Mouse (Mus musculus): ENCODE data around the gene Rab11fip4. TPM values are rescaled to one million over a fixed set of nuclear protein-coding genes. Genes with fewer than 3 reads are reported as not detected.

The Rab11fip4 gene
- polyA plus RNA-seq, 1 experiment from 2014 or later: 5.5 TPM

DNA sequence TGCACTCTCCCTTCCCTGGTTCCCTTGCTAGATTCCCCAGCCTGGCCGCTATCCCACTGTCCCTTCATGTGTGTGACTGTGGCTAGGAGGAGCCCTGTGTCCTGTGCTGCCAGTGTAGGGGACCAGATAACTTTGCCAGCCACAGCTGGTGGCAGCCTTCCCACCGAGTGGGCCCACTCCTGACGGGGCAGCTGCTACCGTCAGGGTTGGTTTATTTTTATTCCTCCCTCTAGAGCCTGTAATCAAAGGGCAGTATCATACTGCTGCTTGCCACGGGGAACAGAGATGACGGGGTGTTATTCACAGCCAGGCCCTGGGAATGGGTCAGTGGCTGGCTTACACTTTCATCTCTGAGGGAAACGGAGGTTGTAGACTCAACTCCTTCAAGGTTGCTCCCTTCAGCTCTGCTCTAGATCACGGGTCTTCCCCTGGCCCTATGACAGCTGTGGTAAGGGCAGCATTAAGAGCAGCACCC lies 53.7 kb downstream of the Rab11fip4 start:
- Histone ChIP-seq H3K4me2 (no peak overlapping the region), H3K9ac (no peak overlapping the region), H3K9me3 (no peaks in the 10 kb centered on the region), H3K4me1 (peaks cover 77% of the 10 kb centered on the region), H3K27me3 (no peaks in the 10 kb centered on the region), H3K4me3 (no peak overlapping the region), H3K27ac (peak overlapping the region; percentile 67), H3K36me3 (no peaks in the 10 kb centered on the region)
- 31% methylated on average over 8 of the region's 8 CpGs for WGBS
- 0 out of 2 replicates have a peak, but pooled peaks have one; percentile 44 for ATAC-seq (ENCODE audit: insufficient number of reproducible peaks, low FRiP score, low TSS enrichment, low read depth)

DNA sequence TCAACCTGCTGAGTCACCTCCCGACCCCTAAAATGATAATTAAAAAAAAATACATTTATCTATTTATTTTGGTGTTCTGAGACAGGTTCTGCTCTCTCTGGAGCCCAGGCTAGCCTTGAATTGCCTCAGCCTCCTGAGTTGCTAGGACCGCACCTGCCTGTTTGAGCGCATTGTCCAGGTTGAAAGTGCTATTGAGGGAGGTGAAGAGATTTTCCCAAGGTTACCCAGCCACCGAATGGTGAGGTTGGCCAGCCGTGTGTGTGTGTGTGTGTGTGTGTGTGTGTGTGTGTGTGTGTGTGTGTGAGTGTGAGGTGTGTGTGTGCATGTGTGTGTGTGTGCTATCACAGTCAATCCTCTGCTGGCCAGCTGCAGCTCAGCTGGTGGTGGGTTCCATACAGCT lies 55.0 kb downstream of the Rab11fip4 start:
- no peak overlapping the region for H3K4me2 ChIP-seq
- no peak for ATAC-seq (ENCODE audit: insufficient number of reproducible peaks, low FRiP score, low TSS enrichment, low read depth)
- 61% methylated on average over 5 of the region's 5 CpGs for WGBS
- H3K9ac ChIP-seq: no peak overlapping the region
- H3K9me3 ChIP-seq: no peaks in the 10 kb centered on the region
- no peak overlapping the region for H3K4me3 ChIP-seq
- no peaks in the 10 kb centered on the region for H3K27me3 ChIP-seq
- no peaks in the 10 kb centered on the region for H3K36me3 ChIP-seq
- peaks cover 79% of the 10 kb centered on the region for H3K4me1 ChIP-seq
- no peak overlapping the region for H3K27ac ChIP-seq

DNA sequence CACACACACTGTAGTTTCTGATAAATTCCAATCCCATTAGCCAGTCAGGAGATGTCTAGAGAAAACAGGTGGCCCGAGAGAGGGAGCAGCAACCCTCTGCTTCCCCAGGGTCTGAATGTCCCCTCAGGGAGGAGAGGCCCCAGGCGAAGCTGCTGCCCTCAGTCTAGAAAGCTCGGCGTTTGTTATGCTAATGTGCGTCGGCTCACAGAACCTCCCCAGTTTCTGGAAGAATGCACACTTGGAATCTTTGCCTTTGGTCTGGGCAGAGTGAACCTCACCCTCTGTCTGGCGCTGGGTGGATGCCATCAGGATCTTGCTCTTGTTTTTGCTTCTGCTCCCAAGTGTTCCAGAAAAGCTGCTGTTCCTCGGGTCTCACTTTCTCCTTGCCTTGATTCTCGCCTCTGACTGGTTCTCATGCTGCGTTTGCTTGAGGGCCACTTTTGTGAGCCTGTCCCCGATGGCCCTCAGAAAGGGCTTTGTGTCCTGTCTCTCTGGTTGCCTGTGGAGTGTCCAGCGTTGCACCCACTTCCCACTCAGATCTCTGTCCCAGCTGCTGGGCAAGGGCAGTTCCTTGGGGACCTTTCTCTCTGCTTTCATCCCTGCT lies 55.6 kb downstream of the Rab11fip4 start:
- peaks cover 82% of the 10 kb centered on the region for H3K4me1 ChIP-seq

DNA sequence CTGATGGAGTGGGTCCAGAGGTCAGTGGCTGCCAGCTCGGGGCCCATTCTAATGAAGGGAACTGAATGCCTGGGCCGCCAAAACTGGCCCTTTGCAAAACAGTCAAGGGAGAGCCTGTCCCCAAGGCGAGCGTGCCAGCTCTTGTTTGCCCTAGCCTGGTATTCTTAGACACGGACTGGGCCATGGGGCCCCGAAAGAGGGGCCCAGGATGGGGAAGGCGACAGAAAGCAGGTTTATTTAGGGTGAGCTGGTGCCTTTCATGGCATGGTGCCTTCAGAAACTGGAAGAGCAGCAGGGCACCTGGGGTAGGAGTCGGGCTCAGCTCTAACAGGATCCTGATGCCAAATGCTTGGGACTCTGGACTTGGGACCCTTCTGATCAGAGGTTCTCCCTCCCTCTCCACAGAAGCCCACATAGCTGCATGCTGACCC lies 56.1 kb downstream of the Rab11fip4 start:
- 58% methylated on average over 8 of the region's 8 CpGs for WGBS
- Histone ChIP-seq H3K27me3 (no peaks in the 10 kb centered on the region), H3K4me2 (no peak overlapping the region), H3K9ac (no peak overlapping the region), H3K27ac (no peak overlapping the region), H3K4me3 (no peak overlapping the region), H3K4me1 (peaks cover 80% of the 10 kb centered on the region), H3K9me3 (no peaks in the 10 kb centered on the region), H3K36me3 (no peaks in the 10 kb centered on the region)
- ATAC-seq (ENCODE audit: insufficient number of reproducible peaks, low FRiP score, low TSS enrichment, low read depth): no peak

More for the DNA sequence above, 55.6 kb downstream of the Rab11fip4 start:
- Histone ChIP-seq H3K4me3 (no peak overlapping the region), H3K9me3 (no peaks in the 10 kb centered on the region), H3K36me3 (no peaks in the 10 kb centered on the region), H3K9ac (no peak overlapping the region), H3K27me3 (no peaks in the 10 kb centered on the region), H3K4me2 (no peak overlapping the region), H3K27ac (no peak overlapping the region)
- no peak for ATAC-seq (ENCODE audit: insufficient number of reproducible peaks, low FRiP score, low TSS enrichment, low read depth)
- 30% methylated on average over 12 of the region's 12 CpGs for WGBS

DNA sequence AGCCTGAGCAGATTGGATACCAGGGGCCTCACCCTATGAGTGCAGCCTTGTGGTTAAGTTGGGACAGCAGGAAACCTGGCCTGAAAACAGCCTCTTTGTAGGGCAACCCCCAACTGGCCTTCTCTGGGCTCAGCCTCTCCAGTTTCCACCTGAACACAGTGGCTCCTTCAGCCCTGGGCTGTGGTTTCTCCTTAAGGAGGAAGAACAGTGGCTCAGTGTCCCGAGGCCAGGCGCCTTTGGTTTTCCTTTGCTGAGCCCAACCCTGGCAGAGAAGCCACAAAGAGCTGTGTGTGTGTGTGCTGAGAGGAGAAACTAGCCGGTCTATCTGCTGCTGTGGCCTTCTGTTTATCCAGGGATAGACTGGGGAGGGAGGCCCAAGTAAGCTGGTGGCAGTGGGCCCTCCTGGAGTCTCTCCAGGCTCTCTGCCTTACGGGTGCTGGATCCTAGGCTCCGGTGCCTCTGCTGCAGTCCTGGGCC lies 59.4 kb downstream of the Rab11fip4 start:
- 37% methylated on average over 5 of the region's 5 CpGs for WGBS
- Histone ChIP-seq H3K27me3 (no peaks in the 10 kb centered on the region), H3K4me2 (no peak overlapping the region), H3K27ac (peak overlapping the region; percentile 78), H3K4me3 (no peak overlapping the region), H3K9ac (no peak overlapping the region), H3K36me3 (no peaks in the 10 kb centered on the region), H3K4me1 (peaks cover 66% of the 10 kb centered on the region), H3K9me3 (no peaks in the 10 kb centered on the region)
- peak; percentile 85 for ATAC-seq (ENCODE audit: insufficient number of reproducible peaks, low FRiP score, low TSS enrichment, low read depth)

DNA sequence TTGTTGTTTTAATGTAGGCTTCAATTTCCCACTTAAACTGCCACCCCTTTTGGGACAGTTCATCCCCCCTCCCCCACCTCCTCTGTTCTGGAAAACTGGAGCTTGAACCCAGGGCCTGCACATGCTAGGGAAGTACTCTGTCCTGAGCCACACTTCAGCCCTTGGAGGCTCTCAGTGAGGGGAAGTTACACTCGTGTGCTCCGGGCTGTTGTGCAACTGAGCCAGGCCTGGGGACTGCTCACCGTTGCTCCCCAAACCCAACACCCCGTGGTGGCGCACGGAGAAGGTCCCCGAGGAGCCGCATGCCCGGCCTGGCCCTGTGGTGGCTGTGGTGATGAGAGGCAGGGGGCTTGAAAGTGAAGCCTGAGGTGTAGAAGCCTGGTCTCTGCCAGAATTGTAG lies 61.2 kb downstream of the Rab11fip4 start:
- Histone ChIP-seq H3K9ac (no peak overlapping the region), H3K4me1 (peaks cover 47% of the 10 kb centered on the region), H3K4me3 (no peak overlapping the region), H3K4me2 (no peak overlapping the region), H3K27me3 (no peaks in the 10 kb centered on the region), H3K36me3 (no peaks in the 10 kb centered on the region), H3K9me3 (no peaks in the 10 kb centered on the region), H3K27ac (no peak overlapping the region; the same call in 1 of the 2 replicates)
- 74% methylated on average over 9 of the region's 9 CpGs for WGBS
- no peak for ATAC-seq (ENCODE audit: insufficient number of reproducible peaks, low FRiP score, low TSS enrichment, low read depth)

DNA sequence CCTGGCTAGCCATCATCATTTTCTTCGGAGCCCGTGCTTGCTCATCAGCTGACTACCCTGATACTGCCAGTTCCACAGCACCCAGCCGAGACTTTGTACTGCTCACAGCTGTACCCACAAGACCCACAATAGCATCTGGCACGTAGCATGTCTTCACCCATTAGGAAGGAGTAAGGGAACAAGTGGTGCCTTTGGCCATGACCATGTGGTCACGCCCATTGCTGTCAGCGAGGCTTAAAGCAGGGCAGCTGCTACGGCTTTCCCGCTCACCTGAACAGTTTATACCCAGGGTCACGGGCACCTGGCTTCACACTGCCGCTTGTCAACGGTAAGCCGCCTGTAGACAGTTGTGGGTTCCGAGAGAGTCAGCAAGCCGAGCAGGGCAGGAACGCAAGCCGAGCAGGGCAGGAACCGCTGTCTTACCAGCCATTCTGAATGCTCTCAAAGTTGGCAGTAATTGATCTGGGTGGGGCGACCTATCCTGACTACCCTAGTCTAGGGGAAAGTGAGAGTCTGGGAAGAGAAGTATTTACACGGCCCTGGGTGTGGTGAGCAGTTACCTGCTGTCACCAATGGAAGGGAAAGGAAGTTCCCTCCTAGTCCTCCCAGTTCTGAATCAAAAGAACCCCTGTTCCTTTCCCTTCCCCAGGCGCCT lies 62.0 kb downstream of the Rab11fip4 start:
- no peak for ATAC-seq (ENCODE audit: insufficient number of reproducible peaks, low FRiP score, low TSS enrichment, low read depth)
- no peak overlapping the region for H3K9ac ChIP-seq
- no peaks in the 10 kb centered on the region for H3K9me3 ChIP-seq
- H3K4me2 ChIP-seq: no peak overlapping the region
- H3K27ac ChIP-seq: peak overlapping the region; percentile 72
- no peaks in the 10 kb centered on the region for H3K27me3 ChIP-seq
- H3K36me3 ChIP-seq: no peaks in the 10 kb centered on the region
- WGBS: 72% methylated on average over 20 of the region's 20 CpGs
- no peak overlapping the region for H3K4me3 ChIP-seq
- H3K4me1 ChIP-seq: peaks cover 42% of the 10 kb centered on the region

DNA sequence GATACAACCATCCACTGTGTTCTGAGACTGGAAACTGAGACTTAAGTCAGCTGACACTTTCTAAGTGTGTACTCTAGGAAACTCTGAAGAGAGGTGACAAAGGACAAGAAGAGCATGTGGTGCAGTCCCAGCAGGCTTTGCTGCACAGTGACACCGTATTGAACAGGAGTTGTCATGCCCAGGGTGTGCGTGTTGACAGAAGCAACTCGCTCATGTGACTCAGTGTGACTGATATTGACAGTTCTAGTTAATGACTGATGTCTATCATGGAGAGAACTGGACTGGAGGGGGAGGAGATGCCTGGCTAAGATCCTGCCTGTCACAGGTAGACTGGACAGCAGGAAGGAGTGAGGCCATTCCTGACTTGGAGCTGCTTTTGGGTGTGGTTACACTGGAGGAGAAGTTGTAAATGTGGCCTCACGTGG lies 63.4 kb downstream of the Rab11fip4 start:
- ATAC-seq (ENCODE audit: insufficient number of reproducible peaks, low FRiP score, low TSS enrichment, low read depth): no peak
- Histone ChIP-seq H3K4me2 (no peak overlapping the region), H3K4me3 (no peak overlapping the region), H3K9me3 (no peaks in the 10 kb centered on the region), H3K9ac (no peak overlapping the region), H3K4me1 (peaks cover 29% of the 10 kb centered on the region), H3K36me3 (no peaks in the 10 kb centered on the region), H3K27ac (0 out of 2 replicates have a peak overlapping the region, but pooled peaks have one; percentile 24), H3K27me3 (no peaks in the 10 kb centered on the region)
- 72% methylated on average over 4 of the region's 4 CpGs for WGBS

DNA sequence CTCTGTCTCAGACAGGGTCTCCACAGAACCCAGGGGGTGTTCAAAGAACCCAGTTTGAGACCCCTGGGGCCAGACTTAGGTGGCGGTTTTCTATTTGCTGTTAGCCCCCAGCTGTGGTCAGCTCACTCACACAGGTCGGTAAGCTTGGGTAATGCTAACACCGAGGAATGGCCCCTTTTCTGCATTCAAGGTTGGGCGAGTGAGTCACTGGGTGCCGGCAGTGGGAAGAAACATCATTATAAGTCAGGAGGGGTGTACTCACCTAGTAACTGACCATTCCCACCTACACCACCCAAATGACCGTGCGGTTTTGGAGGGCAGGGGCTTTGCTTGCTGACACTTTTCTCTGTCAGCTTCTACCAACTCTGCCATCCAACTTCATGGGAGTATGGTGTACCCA lies 64.6 kb downstream of the Rab11fip4 start:
- H3K27me3 ChIP-seq: no peaks in the 10 kb centered on the region
- H3K36me3 ChIP-seq: no peaks in the 10 kb centered on the region
- peaks cover 23% of the 10 kb centered on the region for H3K4me1 ChIP-seq
- ATAC-seq (ENCODE audit: insufficient number of reproducible peaks, low FRiP score, low TSS enrichment, low read depth): no peak
- no peak overlapping the region for H3K27ac ChIP-seq
- 85% methylated on average over 7 of the region's 7 CpGs for WGBS
- H3K9ac ChIP-seq: no peak overlapping the region
- no peak overlapping the region for H3K4me3 ChIP-seq
- no peaks in the 10 kb centered on the region for H3K9me3 ChIP-seq
- no peak overlapping the region for H3K4me2 ChIP-seq

DNA sequence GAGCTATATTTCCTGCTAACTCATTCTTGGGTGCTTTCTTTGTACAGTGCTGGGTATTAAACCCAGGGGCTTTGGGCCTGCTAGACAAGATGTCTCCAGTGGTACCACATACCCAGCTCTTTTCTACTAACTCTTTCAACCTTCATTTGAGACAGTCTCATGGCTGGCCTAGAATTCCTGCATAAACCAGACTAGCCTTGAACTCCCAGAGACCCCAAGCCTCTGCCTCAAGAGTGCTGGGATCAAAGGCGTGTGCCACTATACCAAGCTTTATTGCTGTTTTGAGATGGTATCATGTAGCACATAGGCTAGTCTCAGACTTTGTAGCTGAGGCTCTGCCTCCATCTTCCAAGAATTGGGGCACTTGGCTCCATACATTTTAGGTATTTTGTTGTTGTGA lies 65.5 kb downstream of the Rab11fip4 start:
- ATAC-seq (ENCODE audit: insufficient number of reproducible peaks, low FRiP score, low TSS enrichment, low read depth): no peak
- Histone ChIP-seq H3K9me3 (no peaks in the 10 kb centered on the region), H3K27me3 (no peaks in the 10 kb centered on the region), H3K27ac (no peak overlapping the region), H3K4me1 (peaks cover 25% of the 10 kb centered on the region), H3K4me3 (no peak overlapping the region), H3K36me3 (no peaks in the 10 kb centered on the region), H3K4me2 (no peak overlapping the region), H3K9ac (no peak overlapping the region)
- 68% methylated on average over 1 of the region's 1 CpGs for WGBS

DNA sequence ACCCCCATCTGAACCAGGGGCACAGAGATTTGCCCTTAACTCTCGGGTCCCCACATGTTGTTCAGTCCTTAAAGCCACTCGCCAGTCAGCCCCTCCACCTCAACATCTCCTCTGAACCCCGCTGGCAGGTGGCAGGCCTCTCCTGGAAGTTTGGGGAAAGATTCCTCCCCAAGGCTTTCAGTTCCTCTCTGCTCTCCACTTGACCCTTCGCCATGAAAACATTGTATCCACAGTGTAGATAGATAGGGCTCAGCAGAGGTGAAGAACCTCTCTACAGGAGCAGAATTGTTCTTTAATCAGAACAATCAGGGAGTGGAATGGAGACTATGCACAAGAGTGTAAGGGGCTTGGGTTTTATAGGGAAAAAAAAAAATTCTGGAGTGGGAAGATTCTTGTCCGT lies 66.0 kb downstream of the Rab11fip4 start:
- H3K4me3 ChIP-seq: no peak overlapping the region
- peaks cover 31% of the 10 kb centered on the region for H3K4me1 ChIP-seq
- no peaks in the 10 kb centered on the region for H3K9me3 ChIP-seq
- ATAC-seq (ENCODE audit: insufficient number of reproducible peaks, low FRiP score, low TSS enrichment, low read depth): no peak
- no peaks in the 10 kb centered on the region for H3K36me3 ChIP-seq
- H3K4me2 ChIP-seq: no peak overlapping the region
- no peaks in the 10 kb centered on the region for H3K27me3 ChIP-seq
- no peak overlapping the region for H3K9ac ChIP-seq
- H3K27ac ChIP-seq: no peak overlapping the region
- WGBS: 73% methylated on average over 5 of the region's 5 CpGs

DNA sequence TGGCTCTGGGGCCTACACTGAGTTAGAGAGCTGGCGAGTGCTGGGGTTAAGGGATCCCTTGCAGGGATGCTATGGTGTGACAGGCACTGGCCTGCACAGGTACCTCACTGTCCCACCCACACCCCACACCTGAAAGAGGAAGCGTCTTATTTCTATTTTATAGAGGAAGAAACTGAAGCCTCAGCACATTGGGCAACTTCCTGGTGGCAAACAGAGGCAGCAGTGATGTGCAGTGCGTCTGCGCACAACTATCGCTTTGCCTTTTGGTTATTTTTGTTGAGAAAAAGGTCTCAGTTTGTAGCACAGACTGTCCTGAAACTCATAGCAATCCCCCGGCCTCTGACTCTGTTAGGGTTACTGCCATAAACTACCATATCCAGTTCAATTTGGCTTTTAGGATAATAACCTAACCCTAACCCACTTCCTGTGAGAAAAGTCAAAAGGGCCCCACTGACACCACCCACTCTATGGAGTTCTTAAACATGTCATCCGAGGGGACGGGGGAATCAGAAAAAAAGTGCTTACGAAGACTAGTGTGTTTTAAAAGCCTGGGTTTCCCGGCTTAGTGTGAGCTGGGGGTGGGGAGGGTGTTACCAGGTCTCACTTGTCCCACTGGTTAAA lies 67.3 kb downstream of the Rab11fip4 start:
- no peaks in the 10 kb centered on the region for H3K9me3 ChIP-seq
- H3K27me3 ChIP-seq: no peaks in the 10 kb centered on the region
- H3K27ac ChIP-seq: no peak overlapping the region
- no peak overlapping the region for H3K4me2 ChIP-seq
- no peak overlapping the region for H3K4me3 ChIP-seq
- no peak for ATAC-seq (ENCODE audit: insufficient number of reproducible peaks, low FRiP score, low TSS enrichment, low read depth)
- H3K9ac ChIP-seq: no peak overlapping the region
- 78% methylated on average over 10 of the region's 10 CpGs for WGBS
- H3K4me1 ChIP-seq: peaks cover 37% of the 10 kb centered on the region
- no peaks in the 10 kb centered on the region for H3K36me3 ChIP-seq

All from limb, embryonic 15.5 days (tissue).